Mouse (Mus musculus): ENCODE data around the gene Zfp148. TPM values are rescaled to one million over a fixed set of nuclear protein-coding genes. Genes with fewer than 3 reads are reported as not detected.

Gene Zfp148
- 37.5 and 38.5 TPM in 2 replicates for polyA plus RNA-seq (2015; fragmentation: Nextera tagmentation; extraction: Ambion mirVana)

GRCm38 (mm10) chr16:33379944-33380881 lies at the start of gene Zfp148:
Gene Zfp148 (plus strand): TSS chr16:33380836.

DNA sequence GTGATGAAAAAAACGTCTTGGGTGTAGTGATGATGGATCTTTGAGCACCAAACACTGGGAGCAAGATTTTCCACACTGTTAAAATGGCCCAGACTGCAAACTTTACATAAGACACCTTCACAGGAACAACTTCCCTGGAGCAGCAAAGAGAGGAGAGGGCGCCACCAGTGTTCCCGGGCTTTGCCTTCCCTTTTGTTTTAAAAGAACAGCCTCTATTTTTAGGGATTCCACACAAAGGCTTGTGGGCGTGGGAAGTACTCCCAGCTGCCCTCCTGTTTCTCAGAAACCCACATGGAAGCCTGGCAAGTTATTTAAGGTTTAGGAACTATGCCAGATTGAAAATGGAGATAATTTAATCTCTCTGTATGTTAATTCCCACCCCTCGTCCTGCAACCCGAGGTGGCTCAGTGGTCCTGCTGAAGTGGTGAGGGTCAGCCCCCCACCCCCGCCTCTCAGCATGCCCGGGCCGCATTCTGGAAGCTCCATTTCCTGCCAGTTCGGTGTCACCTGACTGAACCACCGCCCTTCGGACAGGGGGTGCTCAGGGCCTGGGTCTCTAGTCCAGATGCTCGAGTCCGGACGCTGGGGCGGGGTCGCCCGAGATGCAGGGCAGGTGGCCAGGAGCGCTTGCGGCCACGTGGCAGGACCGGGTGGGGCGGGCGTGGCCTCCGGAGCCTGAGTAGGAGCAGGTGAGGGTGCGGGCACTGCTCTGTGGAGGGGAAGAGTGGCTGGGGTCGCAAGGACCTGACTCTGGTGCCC lies 136.3 kb downstream of the Zfp148 start, which contains the start of gene Slc12a8:
Slc12a8 (plus strand) TSS at position 522 of the 759 bp plus-strand sequence.

Other genes with a start within 250 kb of the Zfp148 start
- 12.0 and 12.4 TPM in 2 replicates for gene Osbpl11, start 195.8 kb upstream of the Zfp148 start, polyA plus RNA-seq (2015; fragmentation: Nextera tagmentation; extraction: Ambion mirVana)
- gene Snx4, start 129.4 kb upstream of the Zfp148 start, polyA plus RNA-seq (2015; fragmentation: Nextera tagmentation; extraction: Ambion mirVana), result 76.6 and 84.0 TPM in 2 replicates
- gene Slc12a8, start 136.5 kb downstream of the Zfp148 start, polyA plus RNA-seq (2015; fragmentation: Nextera tagmentation; extraction: Ambion mirVana), result 0.78 and 1.2 TPM in 2 replicates

Measured in neural tube, postnatal 0 days (tissue).